Mouse (Mus musculus) kidney, adult 2 months (tissue): ENCODE measurements around the gene Intu. TPM values are rescaled to one million over a fixed set of nuclear protein-coding genes. Genes with fewer than 3 reads are reported as not detected.

Source experiments
- DNase-seq: peaks from one replicate; pipeline ENCODE4 v3.0.0; 2021
- H3K27ac ChIP-seq: fragments of 200-500 bp; 2 replicates; pipeline ENCODE4 v1.5.1; 2012; ENCODE audit warnings: low read depth, low read length, control low read depth, inconsistent platforms; ENCODE audit not compliant: insufficient read depth
- H3K27me3 ChIP-seq: fragments of 200-500 bp; replicated peaks from 2 replicates; pipeline ENCODE4 v1.6.1; 2012; ENCODE audit warnings: mild to moderate bottlenecking, moderate library complexity, low read length, inconsistent platforms; ENCODE audit not compliant: control insufficient read depth, insufficient read depth
- H3K36me3 ChIP-seq: fragments of 200-500 bp; 2 replicates; pipeline ENCODE4 v1.6.1; 2012; ENCODE audit warnings: mild to moderate bottlenecking, moderate library complexity, low read length, inconsistent platforms; ENCODE audit not compliant: control insufficient read depth, insufficient read depth
- H3K4me1 ChIP-seq: fragments of 200-500 bp; 2 replicates; pipeline ENCODE4 v1.6.1; 2011; ENCODE audit warnings: low read length; ENCODE audit not compliant: control insufficient read depth, insufficient read depth
- H3K4me3 ChIP-seq: fragments of 200-500 bp; 2 replicates; pipeline ENCODE4 v1.5.1; 2011; ENCODE audit warnings: mild to moderate bottlenecking, low read depth, low read length, control low read depth; ENCODE audit not compliant: insufficient read depth
- CTCF ChIP-seq: fragments of 200-500 bp; conservative IDR thresholded peaks from 2 replicates; pipeline ENCODE4 v1.5.1; 2011; ENCODE audit warnings: low read depth, mild to moderate bottlenecking, control low read depth, low read length, moderate library complexity, mixed read lengths; ENCODE audit not compliant: insufficient read depth, insufficient read length
- POLR2A ChIP-seq: fragments of 200-500 bp; IDR thresholded peaks from one replicate; pipeline ENCODE4 v1.6.1; 2011; ENCODE audit warnings: low read depth, low read length, control low read depth
- WGBS: fragments of 180-500 bp; shearing (Covaris S2); methylation state at CpG from one replicate; pipeline ENCODE4 v1.1.7; 2018; 5-methylcytosine and 5-hydroxymethylcytosine counted together
- polyA plus RNA-seq: library from polyadenylated mRNA; depleted of rRNA; stranded (reverse); fragments of >200 nt; gene quantifications from 2 replicates; pipeline ENCODE4 v1.2.3, GENCODE M21; 2012; rRNA removed

The Intu gene
- polyA plus RNA-seq, result 3.6 and 4.0 TPM in 2 replicates

DNA sequence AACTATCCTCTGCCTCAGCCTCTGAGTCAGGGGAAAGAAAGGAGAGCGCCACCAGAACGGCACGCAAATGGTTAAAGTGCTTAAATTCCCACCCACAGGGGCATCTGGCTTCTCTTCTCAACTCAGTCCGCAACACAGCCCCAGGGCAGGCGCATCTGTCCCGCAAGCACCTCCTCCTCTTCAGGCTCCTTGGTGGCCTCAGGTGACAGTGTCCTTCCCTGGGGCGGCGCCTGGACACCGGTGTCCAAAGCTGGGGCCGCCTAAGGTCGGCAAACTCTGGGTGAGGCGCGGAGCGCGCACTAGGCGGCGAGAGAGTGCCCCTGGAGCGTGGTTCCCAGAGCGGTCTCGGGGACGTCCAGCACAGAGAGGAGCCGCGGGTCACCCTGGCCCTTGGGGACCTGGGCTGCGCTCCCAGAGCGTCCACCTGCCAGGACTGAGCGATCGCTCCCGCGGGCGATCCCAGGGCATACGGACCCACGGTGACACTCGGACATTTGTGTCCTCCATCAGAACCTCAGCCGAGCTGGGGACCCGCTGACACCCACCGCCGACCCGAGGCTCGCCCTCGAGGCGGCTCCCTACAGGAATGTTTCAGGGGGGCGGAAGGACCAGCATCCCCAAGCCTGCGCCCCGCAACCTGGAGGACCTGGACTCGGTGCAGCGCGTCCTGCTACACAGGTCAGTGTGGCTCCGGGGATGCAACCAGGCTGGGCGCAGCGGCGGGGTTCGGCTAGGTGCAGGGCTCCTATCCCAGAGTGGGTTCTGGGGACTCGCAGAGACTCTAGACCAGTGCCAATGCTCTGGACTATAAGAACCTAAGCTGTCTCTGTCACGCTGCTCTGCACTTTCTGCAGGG, at the start of gene Intu:
Gene Intu (plus strand): TSS at position 1 of the 856 bp plus-strand sequence.
- Histone ChIP-seq H3K36me3 (no peaks in the 10 kb centered on the region), H3K27me3 (no peaks in the 10 kb centered on the region), H3K4me1 (0 out of 2 replicates have a peak, but pooled peaks cover 4% of the 10 kb centered on the region), H3K27ac (no peak within 1 kb of the TSS), H3K4me3 (peak within 1 kb of the TSS; percentile 46)
- DNase-seq, result peak; percentile 41
- WGBS, result 2% methylated on average over 54 of the region's 54 CpGs
- TF ChIP-seq POLR2A, result no peak
- TF ChIP-seq CTCF, result peak; percentile 38

DNA sequence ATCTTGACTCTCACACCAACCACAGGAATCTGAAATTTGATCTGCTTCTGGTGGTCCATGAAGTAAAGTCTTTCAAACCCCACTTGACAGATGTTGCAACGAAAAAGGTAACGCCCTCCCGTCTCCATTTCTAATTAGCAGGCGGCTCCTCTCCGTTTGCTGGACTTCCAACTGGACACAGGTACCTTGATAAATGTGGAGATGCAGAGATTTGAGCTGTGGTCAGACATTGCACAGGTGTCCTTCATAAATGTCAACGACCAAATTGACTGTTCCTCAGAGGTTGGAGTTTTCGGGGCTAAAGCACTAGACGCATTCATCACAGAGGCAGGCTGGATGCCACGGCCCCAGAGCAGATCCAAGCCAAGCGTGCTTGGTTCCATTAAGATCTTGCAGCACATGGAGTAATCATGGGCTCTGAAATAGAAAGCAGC, 47.8 kb upstream of the Intu start:
- TF ChIP-seq CTCF, result no peak
- no peak for TF ChIP-seq POLR2A
- Histone ChIP-seq H3K4me1 (no peaks in the 10 kb centered on the region), H3K27ac (no peak overlapping the region), H3K4me3 (no peak overlapping the region), H3K36me3 (no peaks in the 10 kb centered on the region), H3K27me3 (no peaks in the 10 kb centered on the region)
- DNase-seq, result no peak
- WGBS, result 27% methylated on average over 10 of the region's 10 CpGs

DNA sequence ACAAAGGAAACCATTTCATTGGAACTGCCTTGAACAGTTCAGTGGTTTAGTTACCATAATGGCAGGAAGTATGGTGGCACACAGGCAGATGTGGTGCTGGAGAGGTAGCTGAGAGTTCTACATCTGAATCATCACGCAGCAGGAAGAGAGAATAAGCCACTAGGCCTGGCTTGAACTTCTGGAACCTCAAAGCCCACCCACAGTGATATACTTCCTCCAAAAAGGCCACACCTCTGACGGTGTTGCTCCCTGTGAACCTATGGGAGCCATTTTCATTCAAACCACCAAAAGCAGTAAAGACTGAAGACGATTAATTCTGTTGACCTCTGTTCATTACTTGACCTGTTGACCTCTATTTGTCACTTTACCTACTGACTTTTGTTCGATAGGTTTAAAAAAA, 43.7 kb upstream of the Intu start:
- DNase-seq, result no peak
- H3K27ac ChIP-seq, result no peak overlapping the region
- TF ChIP-seq CTCF, result no peak
- no peak for TF ChIP-seq POLR2A
- H3K4me1 ChIP-seq, result no peaks in the 10 kb centered on the region
- H3K4me3 ChIP-seq, result no peak overlapping the region
- H3K27me3 ChIP-seq, result no peaks in the 10 kb centered on the region
- WGBS, result 90% methylated on average over 4 of the region's 4 CpGs
- no peaks in the 10 kb centered on the region for H3K36me3 ChIP-seq

DNA sequence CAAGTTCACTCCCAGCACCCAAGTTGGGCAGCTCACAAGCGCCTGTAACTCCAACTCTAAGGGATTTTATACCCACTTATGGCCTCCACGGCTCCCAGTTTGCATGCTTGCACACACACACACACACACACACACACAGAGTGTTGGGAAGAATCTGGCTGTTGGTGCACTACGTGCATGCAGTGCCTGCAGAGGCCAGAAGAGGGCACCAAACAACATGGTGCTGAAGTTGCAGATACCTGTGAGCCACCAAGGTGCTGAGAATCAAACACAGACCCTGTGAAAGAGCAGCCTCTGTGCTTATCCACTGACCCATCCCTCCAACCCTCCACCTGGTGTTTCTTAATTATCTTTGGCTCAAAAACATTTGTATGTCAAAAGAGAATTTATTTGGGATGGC, 39.3 kb upstream of the Intu start:
- DNase-seq, result no peak
- Histone ChIP-seq H3K4me1 (no peaks in the 10 kb centered on the region), H3K27ac (no peak overlapping the region), H3K4me3 (no peak overlapping the region), H3K36me3 (no peaks in the 10 kb centered on the region), H3K27me3 (no peaks in the 10 kb centered on the region)
- WGBS, result 92% methylated on average over 3 of the region's 3 CpGs
- no peak for TF ChIP-seq POLR2A
- TF ChIP-seq CTCF, result 0 out of 2 replicates have a peak, but pooled peaks have one; percentile 17

DNA sequence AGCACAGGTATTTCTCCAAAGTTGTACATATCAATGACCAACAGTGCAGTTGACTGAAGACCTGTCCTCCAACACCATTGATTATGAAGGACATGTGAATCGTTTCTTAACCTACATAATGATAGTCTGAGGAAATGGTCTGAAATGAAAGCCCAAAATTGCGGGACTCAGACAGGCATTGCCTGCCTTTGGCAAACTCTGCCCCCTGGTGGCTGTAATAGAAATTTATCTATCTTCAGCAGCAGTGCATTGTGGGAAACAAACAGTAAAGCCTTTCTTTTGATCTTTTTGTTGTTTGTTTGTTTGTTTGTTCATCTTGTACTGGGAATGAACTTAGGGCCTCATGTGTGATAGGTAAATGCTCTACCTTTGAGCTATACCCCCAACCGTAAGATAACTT, 32.2 kb upstream of the Intu start:
- WGBS, result 90% methylated on average over 3 of the region's 3 CpGs

DNA sequence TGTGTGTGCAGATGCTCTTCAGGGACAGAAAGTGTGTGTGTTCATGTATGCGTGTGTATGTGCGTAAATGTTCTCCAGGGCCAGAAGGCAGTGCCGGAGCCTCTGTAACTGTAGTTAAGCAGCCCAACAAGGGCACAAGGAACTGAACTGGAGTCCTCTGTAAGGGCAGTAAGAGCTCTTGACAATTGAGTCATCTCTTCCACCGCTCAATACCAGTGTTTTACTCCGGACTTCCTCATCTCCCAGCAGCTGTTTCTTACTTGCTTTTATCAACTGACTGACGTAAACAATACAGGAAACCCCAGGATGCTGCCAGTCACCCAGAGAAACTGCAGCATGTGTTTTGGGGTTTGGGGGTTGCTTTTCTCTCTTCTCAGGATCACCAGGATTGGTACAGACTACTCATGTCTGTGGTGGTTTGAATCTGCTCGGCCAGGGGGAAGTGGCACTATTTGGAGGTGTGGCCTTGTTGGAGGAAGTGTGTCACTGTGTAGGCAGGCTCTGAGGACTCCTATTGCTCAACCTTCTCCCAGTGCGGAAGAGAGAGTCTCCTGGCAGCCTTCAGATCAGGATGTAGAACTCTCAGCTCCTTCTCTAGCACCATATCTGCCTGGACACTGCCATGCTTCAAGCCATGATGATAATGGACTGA, 30.8 kb upstream of the Intu start:
- Histone ChIP-seq H3K36me3 (no peaks in the 10 kb centered on the region), H3K4me1 (no peaks in the 10 kb centered on the region), H3K4me3 (no peak overlapping the region), H3K27ac (no peak overlapping the region), H3K27me3 (no peaks in the 10 kb centered on the region)
- no peak for DNase-seq
- WGBS, result 87% methylated on average over 8 of the region's 8 CpGs
- TF ChIP-seq POLR2A, result no peak
- TF ChIP-seq CTCF, result no peak

More for the DNA sequence above, 32.2 kb upstream of the Intu start:
- Histone ChIP-seq H3K27ac (no peak overlapping the region), H3K27me3 (no peaks in the 10 kb centered on the region), H3K4me1 (no peaks in the 10 kb centered on the region), H3K36me3 (no peaks in the 10 kb centered on the region), H3K4me3 (no peak overlapping the region)
- 0 out of 2 replicates have a peak, but pooled peaks have one; percentile 2 for TF ChIP-seq CTCF
- no peak for TF ChIP-seq POLR2A
- no peak for DNase-seq

DNA sequence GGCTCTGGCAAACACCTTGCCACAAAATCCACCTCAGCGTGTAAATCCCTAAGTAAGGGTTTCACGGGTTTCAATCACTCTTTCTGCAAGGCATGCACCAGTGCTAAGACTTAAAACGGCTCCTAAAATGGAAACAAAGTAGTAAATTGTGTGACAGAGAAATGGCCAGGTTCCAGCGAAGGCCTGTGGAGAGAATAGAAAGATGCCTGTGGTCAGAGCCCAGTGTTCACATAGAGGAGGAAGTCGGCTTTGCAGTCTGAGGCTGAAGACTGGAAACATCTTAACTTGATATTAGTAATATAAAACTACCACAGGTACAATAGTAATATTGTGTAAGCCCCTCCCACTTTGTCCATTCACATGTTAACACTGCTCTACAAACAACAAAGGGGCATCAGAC, 26.7 kb upstream of the Intu start:
- Histone ChIP-seq H3K27me3 (no peaks in the 10 kb centered on the region), H3K4me1 (no peaks in the 10 kb centered on the region), H3K27ac (no peak overlapping the region), H3K4me3 (no peak overlapping the region), H3K36me3 (no peaks in the 10 kb centered on the region)
- TF ChIP-seq CTCF (no peak), POLR2A (no peak)
- DNase-seq, result no peak
- WGBS, result 73% methylated on average over 5 of the region's 5 CpGs
